Comparison of ENCODE assay signal across 27 mouse cellular contexts in the genomic region with DNA sequence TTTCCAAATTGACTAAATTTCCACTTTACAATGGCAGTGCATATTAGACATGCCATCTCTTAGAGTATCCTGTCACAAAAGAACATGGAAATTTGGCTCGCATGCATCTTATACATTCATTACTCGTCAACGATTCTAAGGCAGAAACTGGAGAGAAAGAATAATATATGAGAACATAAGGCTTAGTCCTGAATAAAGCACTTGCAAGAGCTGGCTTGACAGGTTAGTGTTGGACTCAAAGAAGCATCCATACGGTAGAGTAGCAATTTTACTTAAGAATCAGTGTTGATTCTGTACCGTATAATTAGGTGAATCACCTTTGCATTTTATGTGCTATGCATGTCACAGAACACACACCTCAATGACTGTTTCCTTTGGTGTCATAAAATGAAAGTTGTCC.
DNase-seq lines count a peak whose midpoint lies in the region; ATAC-seq and TF ChIP-seq lines count a peak whose summit lies in the region.
"Had no signal": no experiment of that assay in that cellular context is flagged by ENCODE, and none has a peak within 500 bp of the region (broad histone marks: within the 10 kb centered on the region; RNA-seq: fewer than 3 reads in every experiment).

No protein-coding gene starts in this region.

- no peak overlapping the region for H3K4me3 ChIP-seq in embryonic facial prominence, embryonic 14.5 days (ENCODE audit: low read depth, low read length)
- no peak overlapping the region for H3K4me3 ChIP-seq in embryonic facial prominence, embryonic 10.5 days
- H3K4me3 ChIP-seq in forebrain, embryonic 14.5 days (ENCODE audit: low read depth, low read length), result no peak overlapping the region
- H3K4me3 ChIP-seq in forebrain, embryonic 12.5 days (replicated peaks), result no peak overlapping the region
- no peak overlapping the region for H3K4me3 ChIP-seq in midbrain, embryonic 14.5 days (replicated peaks; ENCODE audit: low read depth, low read length)
- no peak overlapping the region for H3K4me3 ChIP-seq in midbrain, embryonic 16.5 days (ENCODE audit: low read depth, low read length)
- no peak overlapping the region for H3K4me3 ChIP-seq in forebrain, postnatal 0 days (ENCODE audit: low read depth, low read length)
- H3K4me3 ChIP-seq: embryonic facial prominence, embryonic 12.5 days; embryonic facial prominence, embryonic 15.5 days; erythroblast, embryonic 14.5 days; gastrocnemius, adult 2 months had no signal

- DNase-seq in embryonic facial prominence, embryonic 14.5 days (ENCODE audit: low spot score), result peak; percentile 3
- DNase-seq in embryonic facial prominence, embryonic 10.5 days (ENCODE audit: low spot score), result no peak
- DNase-seq in forebrain, embryonic 14.5 days (ENCODE audit: low spot score), result peak; percentile 62
- peak; percentile 1 for DNase-seq in midbrain, embryonic 14.5 days
- DNase-seq in forebrain, postnatal 0 days, result peak; percentile 46
- no peak for DNase-seq in cerebellum, postnatal 36 days
- DNase-seq: adrenal gland, adult 8-10 months; adrenal gland, postnatal 14 days; adrenal gland, postnatal 36 days; B cell, adult 2 months; cerebellum, adult 11 months; cerebellum, adult 18-20 months; cerebellum, adult 9-10 months; cerebellum, postnatal 10 days; cerebellum, postnatal 25 days; embryo, embryonic 11 days; gastrocnemius, adult 2 months had no signal

- no peaks in the 10 kb centered on the region for H3K36me3 ChIP-seq in embryonic facial prominence, embryonic 14.5 days (ENCODE audit: control insufficient read depth, insufficient read depth, low read length)
- H3K36me3 ChIP-seq in embryonic facial prominence, embryonic 10.5 days (replicated peaks), result no peaks in the 10 kb centered on the region
- no peaks in the 10 kb centered on the region for H3K36me3 ChIP-seq in forebrain, embryonic 14.5 days (ENCODE audit: control insufficient read depth, insufficient read depth, low read length)
- H3K36me3 ChIP-seq in forebrain, embryonic 12.5 days (replicated peaks), result no peaks in the 10 kb centered on the region
- no peaks in the 10 kb centered on the region for H3K36me3 ChIP-seq in midbrain, embryonic 14.5 days (ENCODE audit: control insufficient read depth, insufficient read depth, low read length)
- H3K36me3 ChIP-seq in midbrain, embryonic 16.5 days (ENCODE audit: control insufficient read depth, insufficient read depth, low read length), result no peaks in the 10 kb centered on the region
- H3K36me3 ChIP-seq in forebrain, postnatal 0 days (ENCODE audit: insufficient read depth), result no peaks in the 10 kb centered on the region
- H3K36me3 ChIP-seq: embryonic facial prominence, embryonic 12.5 days; embryonic facial prominence, embryonic 15.5 days; G1E had no signal

- H3K27me3 ChIP-seq in embryonic facial prominence, embryonic 14.5 days (replicated peaks; ENCODE audit: control insufficient read depth, insufficient read depth, low read length), result no peaks in the 10 kb centered on the region
- no peaks in the 10 kb centered on the region for H3K27me3 ChIP-seq in embryonic facial prominence, embryonic 10.5 days (replicated peaks; ENCODE audit: low read depth, poor library complexity, severe bottlenecking)
- no peaks in the 10 kb centered on the region for H3K27me3 ChIP-seq in forebrain, embryonic 14.5 days (replicated peaks; ENCODE audit: control insufficient read depth, insufficient read depth, low read length)
- H3K27me3 ChIP-seq in forebrain, embryonic 12.5 days, result no peaks in the 10 kb centered on the region
- no peaks in the 10 kb centered on the region for H3K27me3 ChIP-seq in midbrain, embryonic 14.5 days (ENCODE audit: control insufficient read depth, insufficient read depth, low read length)
- H3K27me3 ChIP-seq in midbrain, embryonic 16.5 days (ENCODE audit: control insufficient read depth, insufficient read depth, low read depth, low read length), result no peaks in the 10 kb centered on the region
- no peaks in the 10 kb centered on the region for H3K27me3 ChIP-seq in forebrain, postnatal 0 days (ENCODE audit: insufficient read depth, low read length)
- H3K27me3 ChIP-seq: CH12.LX; embryonic facial prominence, embryonic 12.5 days; embryonic facial prominence, embryonic 15.5 days; Patski had no signal

- WGBS in embryonic facial prominence, embryonic 14.5 days, result 85% methylated on average over 5 of the region's 5 CpGs
- WGBS in embryonic facial prominence, embryonic 10.5 days, result 89% methylated on average over 5 of the region's 5 CpGs
- 64% methylated on average over 5 of the region's 5 CpGs for WGBS in forebrain, embryonic 14.5 days
- 81% methylated on average over 5 of the region's 5 CpGs for WGBS in forebrain, embryonic 12.5 days
- 79% methylated on average over 5 of the region's 5 CpGs for WGBS in midbrain, embryonic 14.5 days
- WGBS in midbrain, embryonic 16.5 days, result 79% methylated on average over 5 of the region's 5 CpGs
- WGBS in forebrain, postnatal 0 days, result 48% methylated on average over 5 of the region's 5 CpGs

- no peak overlapping the region for H3K27ac ChIP-seq in embryonic facial prominence, embryonic 14.5 days (replicated peaks; ENCODE audit: low read depth, low read length)
- no peak overlapping the region for H3K27ac ChIP-seq in embryonic facial prominence, embryonic 10.5 days (replicated peaks)
- H3K27ac ChIP-seq in forebrain, embryonic 14.5 days (ENCODE audit: low read depth, low read length), result peak overlapping the region; percentile 55
- no peak overlapping the region for H3K27ac ChIP-seq in forebrain, embryonic 12.5 days
- no peak overlapping the region for H3K27ac ChIP-seq in midbrain, embryonic 14.5 days (replicated peaks; ENCODE audit: low read depth, low read length)
- no peak overlapping the region for H3K27ac ChIP-seq in midbrain, embryonic 16.5 days (ENCODE audit: low read length)
- no peak overlapping the region; the same call in 1 of the 2 replicates for H3K27ac ChIP-seq in forebrain, postnatal 0 days (ENCODE audit: low read depth, low read length)
- H3K27ac ChIP-seq: embryonic facial prominence, embryonic 12.5 days; embryonic facial prominence, embryonic 15.5 days; gastrocnemius, adult 2 months had no signal

- no peak for ATAC-seq in embryonic facial prominence, embryonic 14.5 days (ENCODE audit: low read depth)
- peak; percentile 80; the same call in 1 of the 2 replicates for ATAC-seq in forebrain, embryonic 14.5 days
- ATAC-seq in forebrain, embryonic 12.5 days (ENCODE audit: low FRiP score), result no peak
- no peak for ATAC-seq in midbrain, embryonic 14.5 days (ENCODE audit: low FRiP score, low TSS enrichment)
- ATAC-seq in midbrain, embryonic 16.5 days, result no peak; the same call in 1 of the 2 replicates
- ATAC-seq in forebrain, postnatal 0 days, result peak; percentile 59
- ATAC-seq: activated CD4-positive, CD25-positive, alpha-beta regulatory T cell, adult 4 months; CD4-positive, CD25-positive, alpha-beta regulatory T cell, adult 4 months; Patski had no signal

- no peak overlapping the region for H3K9ac ChIP-seq in embryonic facial prominence, embryonic 14.5 days (ENCODE audit: low read depth, low read length)
- H3K9ac ChIP-seq in forebrain, embryonic 14.5 days (ENCODE audit: low read length), result no peak overlapping the region
- H3K9ac ChIP-seq in forebrain, embryonic 12.5 days, result no peak overlapping the region
- H3K9ac ChIP-seq in midbrain, embryonic 14.5 days (replicated peaks; ENCODE audit: low read length), result no peak overlapping the region
- no peak overlapping the region for H3K9ac ChIP-seq in midbrain, embryonic 16.5 days (ENCODE audit: low read depth, low read length)
- H3K9ac ChIP-seq in forebrain, postnatal 0 days, result no peak overlapping the region
- H3K9ac ChIP-seq: embryonic facial prominence, embryonic 12.5 days; embryonic facial prominence, embryonic 15.5 days had no signal

- no peak for TF ChIP-seq CTCF in forebrain, postnatal 0 days (IDR thresholded peaks at IDR 0.05; ENCODE audit: low read depth)

- H3K4me2 ChIP-seq in embryonic facial prominence, embryonic 14.5 days (ENCODE audit: low read depth, low read length), result no peak overlapping the region
- no peak overlapping the region for H3K4me2 ChIP-seq in forebrain, embryonic 14.5 days (ENCODE audit: low read length)
- no peak overlapping the region for H3K4me2 ChIP-seq in forebrain, embryonic 12.5 days
- H3K4me2 ChIP-seq in midbrain, embryonic 14.5 days (ENCODE audit: low read length), result no peak overlapping the region
- no peak overlapping the region for H3K4me2 ChIP-seq in midbrain, embryonic 16.5 days (ENCODE audit: low read length)
- H3K4me2 ChIP-seq in forebrain, postnatal 0 days (ENCODE audit: low read depth), result no peak overlapping the region
- H3K4me2 ChIP-seq: embryonic facial prominence, embryonic 12.5 days; embryonic facial prominence, embryonic 15.5 days had no signal

- no peaks in the 10 kb centered on the region for H3K9me3 ChIP-seq in embryonic facial prominence, embryonic 14.5 days (ENCODE audit: control insufficient read depth, low read length)
- no peaks in the 10 kb centered on the region for H3K9me3 ChIP-seq in embryonic facial prominence, embryonic 10.5 days
- no peaks in the 10 kb centered on the region for H3K9me3 ChIP-seq in forebrain, embryonic 14.5 days (replicated peaks; ENCODE audit: control insufficient read depth, low read length)
- no peaks in the 10 kb centered on the region for H3K9me3 ChIP-seq in forebrain, embryonic 12.5 days
- no peaks in the 10 kb centered on the region for H3K9me3 ChIP-seq in midbrain, embryonic 14.5 days (ENCODE audit: control insufficient read depth, low read length)
- no peaks in the 10 kb centered on the region for H3K9me3 ChIP-seq in midbrain, embryonic 16.5 days (replicated peaks; ENCODE audit: control insufficient read depth, low read length, poor library complexity, severe bottlenecking)
- no peaks in the 10 kb centered on the region for H3K9me3 ChIP-seq in forebrain, postnatal 0 days (ENCODE audit: low read length)
- H3K9me3 ChIP-seq: embryonic facial prominence, embryonic 12.5 days; embryonic facial prominence, embryonic 15.5 days; G1E had no signal

- H3K4me1 ChIP-seq in embryonic facial prominence, embryonic 14.5 days (ENCODE audit: control insufficient read depth, insufficient read depth, low read length), result no peaks in the 10 kb centered on the region
- no peaks in the 10 kb centered on the region for H3K4me1 ChIP-seq in embryonic facial prominence, embryonic 10.5 days
- H3K4me1 ChIP-seq in forebrain, embryonic 14.5 days (ENCODE audit: control insufficient read depth, insufficient read depth, low read length), result no peaks in the 10 kb centered on the region
- no peaks in the 10 kb centered on the region for H3K4me1 ChIP-seq in forebrain, embryonic 12.5 days
- no peaks in the 10 kb centered on the region for H3K4me1 ChIP-seq in midbrain, embryonic 14.5 days (ENCODE audit: control insufficient read depth, insufficient read depth, low read length)
- H3K4me1 ChIP-seq in midbrain, embryonic 16.5 days (ENCODE audit: control insufficient read depth, insufficient read depth, low read length), result no peaks in the 10 kb centered on the region
- no peaks in the 10 kb centered on the region for H3K4me1 ChIP-seq in forebrain, postnatal 0 days (ENCODE audit: insufficient read depth)
- H3K4me1 ChIP-seq: embryonic facial prominence, embryonic 12.5 days; embryonic facial prominence, embryonic 15.5 days had no signal

Comparison
In these comparisons a context has a peak if more than half of its experiments do, and no peak if none do; other contexts are left out.
1. ATAC-seq: peak in forebrain, embryonic 14.5 days (single experiment) and forebrain, postnatal 0 days (single experiment); none in embryonic facial prominence, embryonic 14.5 days (single experiment), forebrain, embryonic 12.5 days (single experiment), midbrain, embryonic 14.5 days (single experiment) and midbrain, embryonic 16.5 days (single experiment).
2. DNase-seq: peak in embryonic facial prominence, embryonic 14.5 days (single experiment), forebrain, embryonic 14.5 days (single experiment), midbrain, embryonic 14.5 days (single experiment) and forebrain, postnatal 0 days (single experiment); none in embryonic facial prominence, embryonic 10.5 days (single experiment) and cerebellum, postnatal 36 days (0 of 2).